Mouse (Mus musculus) testis, adult 2 months (tissue): ENCODE data around the gene Srsf9.

ENCODE experiments used
- CTCF ChIP-seq: fragments of 200-500 bp; IDR thresholded peaks from 2 replicates; pipeline ENCODE4 v1.5.1; 2012; ENCODE audit warnings: low read depth, mild to moderate bottlenecking, inconsistent platforms, low read length, moderate library complexity; ENCODE audit not compliant: control insufficient read depth, insufficient read depth, insufficient replicate concordance
- POLR2A ChIP-seq: fragments of 200-500 bp; IDR thresholded peaks from 2 replicates; pipeline ENCODE4 v1.6.1; 2012; ENCODE audit warnings: low read depth, mild to moderate bottlenecking, inconsistent platforms, low read length, moderate library complexity; ENCODE audit not compliant: control insufficient read depth

GRCm38 (mm10) chr5:115326875-115327609, at the start of gene Srsf9:
- no peak for TF ChIP-seq CTCF
- peak; percentile 62 for TF ChIP-seq POLR2A
